Mouse (Mus musculus) spleen, embryonic (tissue): Measurements from ENCODE around the gene Dner.

Experiments
- CTCF ChIA-PET: fragments of 350-600 bp; sonication (Branson Sonifier 250); formaldehyde crosslinking; loops from one replicate; lab custom pipeline; 2022; lab: Charles Lee

Dner gene

GRCm38 (mm10) chr1:84636890-84637289 is 59.1 kb downstream of the Dner start:
- CTCF ChIA-PET, result no interaction called here

DNA sequence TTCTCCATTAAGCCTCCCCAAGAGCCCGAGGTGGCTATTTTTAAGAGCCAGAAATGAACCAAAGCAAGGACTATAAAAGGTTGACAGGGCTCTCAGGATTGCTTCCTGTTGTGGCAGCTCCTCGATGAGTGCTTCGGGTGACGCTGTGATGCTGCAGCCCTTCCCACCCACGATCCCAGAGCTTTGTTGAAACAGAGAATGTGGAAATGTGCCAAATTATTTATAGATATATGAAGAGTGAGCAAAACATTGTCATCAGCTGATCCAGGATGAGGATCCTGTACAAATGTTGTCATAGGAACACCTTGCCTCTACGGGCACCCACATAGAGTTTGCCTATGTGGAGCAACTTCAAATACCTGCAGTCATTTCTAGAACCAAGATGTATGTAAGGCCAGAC is 67.8 kb downstream of the Dner start:
- CTCF ChIA-PET, result no interaction called here

GRCm38 (mm10) chr1:84622978-84623554 is 73.0 kb downstream of the Dner start:
- CTCF ChIA-PET, result no interaction called here

GRCm38 (mm10) chr1:84621308-84621707 is 74.7 kb downstream of the Dner start:
- CTCF ChIA-PET, result no interaction called here

GRCm38 (mm10) chr1:84619131-84619760 is 76.8 kb downstream of the Dner start:
- CTCF ChIA-PET, result no interaction called here

GRCm38 (mm10) chr1:84618094-84618493 is 77.9 kb downstream of the Dner start:
- CTCF ChIA-PET, result no interaction called here

- CTCF ChIA-PET, result no interaction called here
Observed at GRCm38 (mm10) chr1:84616133-84616532, 79.9 kb downstream of the Dner start.

GRCm38 (mm10) chr1:84614596-84614995 is 81.4 kb downstream of the Dner start:
- CTCF ChIA-PET, result no interaction called here

DNA sequence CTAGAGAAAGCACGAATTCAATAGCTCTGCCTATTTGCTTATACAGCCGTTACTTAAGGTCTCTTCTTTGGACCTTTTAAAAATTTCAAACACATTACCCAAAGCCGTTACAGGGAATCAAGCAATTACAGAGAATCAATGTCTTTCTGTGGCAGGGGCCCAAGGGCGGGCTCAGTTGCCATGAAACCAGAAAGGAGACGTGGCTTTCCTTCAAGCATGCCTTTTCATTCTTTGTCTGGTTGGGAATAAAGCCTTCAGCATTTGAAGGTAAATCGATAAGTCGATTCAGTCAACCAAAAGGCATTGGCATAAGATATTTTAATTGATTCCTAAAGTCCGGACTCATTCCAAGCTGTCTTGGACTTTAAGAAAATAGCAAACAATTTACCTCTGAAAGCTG is 82.9 kb downstream of the Dner start:
- CTCF ChIA-PET, result no interaction called here

- CTCF ChIA-PET, result no interaction called here
Observed at GRCm38 (mm10) chr1:84611331-84611730, 84.7 kb downstream of the Dner start.

DNA sequence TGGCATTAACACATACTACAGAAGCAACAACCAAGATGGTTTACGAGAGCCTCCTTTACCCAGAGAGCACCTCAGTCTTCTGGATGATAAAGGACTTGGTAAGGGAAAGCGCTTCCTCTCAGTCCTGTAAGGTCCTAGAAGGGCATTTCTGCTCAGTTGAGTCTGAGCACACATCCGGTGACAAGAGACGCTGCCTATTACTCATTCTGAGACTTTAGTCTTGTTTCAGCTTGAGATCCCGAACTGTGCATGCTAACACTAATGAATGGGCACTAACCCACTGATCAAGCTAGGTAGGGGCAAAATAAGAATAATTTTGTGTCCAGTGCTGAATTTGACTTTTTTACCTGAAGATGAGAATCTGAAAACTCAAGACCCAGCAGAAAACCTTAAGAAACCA is 97.0 kb downstream of the Dner start:
- CTCF ChIA-PET, result no interaction called here

DNA sequence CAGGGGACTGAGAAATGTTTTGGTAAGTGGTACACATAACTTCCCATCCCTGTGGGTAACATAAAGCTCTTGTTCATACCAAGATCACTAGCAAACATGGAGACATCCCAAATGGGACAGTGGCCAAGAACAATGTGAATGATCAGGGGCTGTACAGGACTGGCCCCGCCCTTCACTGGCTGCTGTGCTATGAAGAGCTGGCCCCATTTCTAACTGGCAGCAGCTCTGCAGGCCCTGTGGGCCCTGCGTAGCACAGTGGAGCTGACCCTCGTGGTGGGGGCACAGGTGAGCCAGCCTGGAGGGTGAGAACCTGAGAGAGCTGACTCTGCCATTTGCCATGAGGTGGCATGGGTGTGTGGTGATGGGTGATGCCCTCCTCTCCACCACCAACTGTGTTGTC is 100.0 kb downstream of the Dner start:
- CTCF ChIA-PET, result no interaction called here

GRCm38 (mm10) chr1:84592394-84592793 is 103.6 kb downstream of the Dner start:
- CTCF ChIA-PET, result no interaction called here

- CTCF ChIA-PET, result no interaction called here
Observed at GRCm38 (mm10) chr1:84590534-84590933, 105.5 kb downstream of the Dner start.

DNA sequence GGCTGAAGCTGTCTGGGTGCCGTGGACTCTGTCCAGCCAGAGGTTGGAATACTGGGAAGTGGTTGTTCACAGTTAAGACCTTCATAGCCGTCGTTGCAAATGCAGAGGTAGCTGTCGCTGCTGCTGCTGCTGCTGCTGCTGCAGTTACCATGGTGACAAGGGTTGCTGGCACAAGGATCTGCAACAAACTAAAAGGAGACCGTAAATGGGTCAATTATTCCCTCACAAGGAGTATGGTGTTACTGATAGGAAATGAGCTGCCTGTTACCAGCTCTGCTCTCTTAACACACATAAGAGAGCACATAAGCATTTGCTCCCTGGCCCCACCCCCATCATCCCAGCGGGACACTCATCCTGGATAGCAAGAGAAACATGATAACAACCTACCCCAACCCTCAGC is 110.6 kb downstream of the Dner start:
- CTCF ChIA-PET, result no interaction called here

DNA sequence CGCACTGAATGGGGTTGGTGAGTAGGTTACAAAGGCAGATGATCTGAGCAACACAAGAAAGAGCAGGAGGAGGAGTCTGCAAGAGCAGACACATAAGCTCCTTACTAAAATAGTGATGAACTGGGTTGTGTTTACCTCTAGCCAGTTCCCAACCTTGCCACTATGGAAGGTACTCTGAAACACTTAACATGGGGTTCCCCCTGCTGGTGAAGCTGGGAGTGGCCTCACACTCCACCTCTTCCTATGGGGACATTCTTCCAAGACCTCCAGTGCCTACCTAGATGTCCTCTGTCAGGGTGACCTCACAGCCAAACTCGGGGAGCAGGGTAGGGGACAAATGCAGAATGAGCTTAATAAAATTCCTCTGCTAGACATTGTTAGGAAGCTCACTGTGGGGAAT is 114.2 kb downstream of the Dner start:
- CTCF ChIA-PET, result no interaction called here

DNA sequence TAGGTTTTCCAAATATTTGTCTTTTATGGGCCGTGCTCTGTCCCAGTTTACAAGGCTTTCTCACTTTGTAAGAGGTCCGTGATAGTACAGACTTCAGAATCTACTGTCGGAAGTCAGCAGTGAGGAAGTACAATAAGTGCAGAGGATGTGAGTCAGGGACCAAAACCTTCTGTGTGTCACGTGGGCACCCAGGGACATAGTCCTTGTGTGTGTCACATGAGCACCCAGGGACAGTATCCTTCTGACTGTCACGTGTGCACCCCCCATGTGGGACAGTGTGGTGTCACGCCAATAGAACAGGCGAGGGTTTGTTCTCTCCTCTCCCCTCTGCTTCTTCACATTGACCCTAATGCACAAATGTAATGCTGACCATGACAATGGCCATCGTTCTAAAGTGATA is 134.2 kb downstream of the Dner start:
- CTCF ChIA-PET, result no interaction called here

- CTCF ChIA-PET, result no interaction called here
Observed at GRCm38 (mm10) chr1:84561387-84561786, 134.6 kb downstream of the Dner start.

DNA sequence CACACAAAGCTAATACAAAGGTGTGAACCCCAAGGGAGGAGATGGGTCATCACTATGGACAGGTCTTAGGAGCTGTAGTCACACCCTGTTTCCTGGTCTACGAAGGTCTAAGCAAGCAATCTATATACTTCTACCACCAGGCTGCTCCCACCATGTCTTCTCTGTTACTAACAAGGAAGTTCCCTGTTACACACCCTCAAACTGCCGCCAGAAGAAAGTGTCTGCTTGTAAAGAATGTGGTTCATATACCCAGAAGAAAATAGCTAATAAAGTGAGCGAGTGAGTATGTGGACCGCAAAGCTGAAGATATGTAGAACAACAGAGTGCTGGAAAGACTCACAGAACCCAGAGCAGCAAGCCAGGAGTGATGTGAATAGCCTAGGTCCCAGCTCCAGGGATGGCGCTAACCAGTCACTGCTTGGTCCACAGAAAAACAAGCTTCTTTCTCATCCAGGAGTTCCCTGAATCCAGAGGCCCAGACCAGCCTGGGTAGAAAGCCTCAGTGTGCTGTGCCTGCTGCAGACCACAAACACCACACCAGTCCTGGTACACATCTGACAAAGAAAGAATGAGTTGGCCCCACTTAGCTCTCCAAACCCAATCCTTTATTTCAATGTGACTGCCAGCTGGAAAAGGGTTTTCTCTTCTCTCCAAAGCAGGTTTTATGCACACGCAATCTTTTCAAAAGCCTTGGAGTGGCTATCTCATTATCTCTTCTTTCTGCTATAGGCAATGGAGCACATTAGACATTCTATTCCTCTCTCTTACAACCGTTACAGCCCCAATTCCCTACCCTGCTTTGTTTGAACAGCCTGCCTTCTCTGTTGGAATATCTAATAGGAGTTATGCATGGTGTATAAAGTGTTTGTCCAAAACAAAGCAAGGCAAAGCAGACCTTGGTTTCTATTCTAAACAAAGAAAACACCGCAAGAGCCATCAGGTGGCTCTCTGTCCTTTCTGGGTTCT is 139.2 kb downstream of the Dner start:
- CTCF ChIA-PET, result no interaction called here

- CTCF ChIA-PET, result no interaction called here
Observed at GRCm38 (mm10) chr1:84552005-84552404, 144.0 kb downstream of the Dner start.

DNA sequence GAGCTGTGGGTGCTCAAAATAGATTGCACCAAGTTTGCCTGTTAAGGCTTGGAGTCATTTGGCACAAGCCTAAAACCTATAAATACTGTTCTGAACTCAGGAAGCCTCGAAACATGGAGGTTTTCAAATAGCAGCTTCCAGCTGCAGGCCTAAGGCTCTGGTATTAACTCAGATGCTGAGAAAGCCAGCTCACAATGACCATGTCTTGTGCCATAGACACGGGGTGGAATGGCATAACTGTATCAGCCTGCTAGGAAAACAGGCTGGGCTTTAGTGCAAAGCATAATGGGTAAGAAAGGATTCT is 146.0 kb downstream of the Dner start:
- CTCF ChIA-PET, result no interaction called here

DNA sequence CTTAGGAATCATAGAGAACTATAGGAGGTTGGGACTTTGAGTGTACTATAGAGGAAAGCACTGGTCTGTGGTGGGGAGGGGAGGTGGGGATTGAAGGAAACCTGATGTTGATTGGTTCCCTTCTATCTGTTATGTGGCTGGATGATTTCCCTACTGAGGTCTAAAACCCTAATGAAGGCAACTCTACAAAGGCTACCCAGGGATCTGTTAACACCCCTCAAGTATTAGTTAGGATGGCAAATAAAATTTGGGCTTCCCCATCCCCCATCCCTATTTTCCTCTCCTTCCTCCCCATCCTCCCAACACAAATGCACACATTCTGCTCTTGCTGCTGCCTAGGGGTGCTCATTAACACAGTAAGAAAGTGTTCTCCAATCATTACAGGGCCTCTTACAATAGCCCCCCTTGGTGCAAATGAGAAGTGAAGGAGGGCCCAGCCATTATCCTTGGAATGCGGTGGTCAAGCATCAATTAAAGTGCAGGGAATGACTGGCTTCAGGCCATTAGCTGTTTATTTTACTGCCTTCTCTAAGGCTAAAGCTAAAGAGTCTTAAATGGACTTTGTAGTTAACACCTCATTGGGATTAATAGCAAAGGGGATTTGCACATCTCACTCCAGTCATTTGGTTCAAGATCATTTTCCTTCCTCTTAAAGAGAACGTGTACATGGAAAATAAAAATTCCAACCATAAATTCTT is 146.5 kb downstream of the Dner start:
- CTCF ChIA-PET, result no interaction called here
